Mouse (Mus musculus) hindbrain, postnatal 0 days (tissue): ENCODE measurements at regions not wholly inside any gene's neighbourhood (a gene's known extent, or its start where the extent isn't known, plus 50 kb on each side); places are given as distances from the start of the nearest gene placed in this dataset.

ENCODE experiments used
- ATAC-seq: fragments of 200-750 bp; cut with Nextera tagmentation; 2 replicates; pipeline ENCODE4 v1.8.0; 2017; ENCODE audit warnings: mild to moderate bottlenecking, moderate TSS enrichment, moderate library complexity
- DNase-seq: peaks from one replicate; pipeline ENCODE4 v3.0.0-alpha.2; 2015; ENCODE audit warnings: low spot score
- H3K27ac ChIP-seq: fragments of 300-500 bp; sonication (generic); 2 replicates; pipeline ENCODE4 v1.5.1; 2014; ENCODE audit warnings: mild to moderate bottlenecking
- H3K27me3 ChIP-seq: fragments of 300-500 bp; sonication (generic); 2 replicates; pipeline ENCODE4 v1.6.1; 2014; ENCODE audit warnings: low read length, mixed read lengths; ENCODE audit not compliant: insufficient read depth
- H3K36me3 ChIP-seq: fragments of 300-500 bp; sonication (generic); 2 replicates; pipeline ENCODE4 v1.6.1; 2014; ENCODE audit warnings: low read length, mixed read lengths; ENCODE audit not compliant: insufficient read depth
- H3K4me1 ChIP-seq: fragments of 300-500 bp; sonication (generic); 2 replicates; pipeline ENCODE4 v1.6.1; 2014; ENCODE audit warnings: antibody characterized with exemption, low read length, mixed read lengths; ENCODE audit not compliant: insufficient read depth
- H3K4me2 ChIP-seq: fragments of 300-500 bp; sonication (generic); 2 replicates; pipeline ENCODE4 v1.6.1; 2014; ENCODE audit warnings: low read depth, mild to moderate bottlenecking, low read length, moderate library complexity, mixed read lengths
- H3K4me3 ChIP-seq: fragments of 300-500 bp; sonication (generic); 2 replicates; pipeline ENCODE4 v1.5.1; 2014; ENCODE audit warnings: low read length
- H3K9ac ChIP-seq: fragments of 300-500 bp; sonication (generic); replicated peaks from 2 replicates; pipeline ENCODE4 v1.6.1; 2014; ENCODE audit warnings: mild to moderate bottlenecking, low read length, moderate library complexity, mixed read lengths
- H3K9me3 ChIP-seq: fragments of 300-500 bp; sonication (generic); 2 replicates; pipeline ENCODE4 v1.6.1; 2016; ENCODE audit warnings: low read length, mixed read lengths
- CTCF ChIP-seq: IDR thresholded peaks from 2 replicates; pipeline ENCODE4 v1.5.1; 2016; ENCODE audit warnings: antibody characterized with exemption, control low read depth, low read depth
- WGBS: fragments of 180-500 bp; shearing (Covaris S2); extraction: QIAGEN DNeasy Blood & Tissue Kit; methylation state at CpG from one replicate; pipeline ENCODE4 v1.1.7; 2014; 5-methylcytosine and 5-hydroxymethylcytosine counted together

DNA sequence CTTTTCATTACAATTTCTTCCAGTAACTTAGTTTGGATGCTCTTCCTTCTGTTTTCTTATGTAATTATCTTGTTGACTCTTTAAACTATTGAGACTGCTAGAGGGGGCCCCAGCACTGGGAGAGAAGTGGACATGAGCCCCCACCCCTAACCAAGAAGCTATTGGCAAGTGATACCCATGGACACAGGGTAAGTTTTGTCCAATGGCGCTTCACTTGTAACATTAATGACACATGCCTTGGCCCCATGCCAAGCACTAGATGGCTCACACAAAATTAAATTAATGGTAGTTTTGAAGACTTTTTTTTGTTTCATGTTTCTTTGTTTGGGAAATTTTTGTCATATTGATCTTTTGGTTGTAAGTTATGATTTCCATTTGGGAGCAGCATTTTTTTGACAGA lies 232.7 kb upstream of the Jun start:
- Histone ChIP-seq H3K27ac (no peak overlapping the region), H3K4me1 (no peaks in the 10 kb centered on the region), H3K4me3 (no peak overlapping the region), H3K9ac (no peak overlapping the region), H3K27me3 (no peaks in the 10 kb centered on the region), H3K36me3 (no peaks in the 10 kb centered on the region), H3K4me2 (no peak overlapping the region), H3K9me3 (no peaks in the 10 kb centered on the region)
- ATAC-seq (no peak), DNase-seq (no peak)
- WGBS: 62% methylated on average over 1 of the region's 1 CpGs
- TF ChIP-seq CTCF: no peak

DNA sequence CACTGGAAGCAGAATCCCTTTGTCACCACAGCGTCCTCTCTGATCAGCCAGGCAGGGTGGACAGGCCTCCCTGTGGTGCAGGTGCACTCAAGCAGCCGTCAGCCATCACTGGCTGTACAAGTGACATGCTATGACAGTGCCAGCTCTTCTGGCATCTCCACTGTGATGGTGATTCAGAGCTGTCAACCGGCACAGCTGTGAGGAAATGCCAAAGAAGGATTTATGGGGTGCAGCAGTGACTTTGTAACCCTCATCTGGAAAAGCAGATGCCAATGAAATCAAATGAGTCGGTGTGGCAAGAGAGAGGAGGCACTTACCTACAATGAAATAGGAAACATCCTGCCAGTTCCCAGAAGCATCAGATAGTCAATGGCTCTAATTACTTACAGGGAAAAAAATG lies 238.3 kb upstream of the Jun start:
- ATAC-seq (no peak), DNase-seq (peak; percentile 12)
- Histone ChIP-seq H3K4me2 (no peak overlapping the region), H3K36me3 (no peaks in the 10 kb centered on the region), H3K27me3 (no peaks in the 10 kb centered on the region), H3K9me3 (no peaks in the 10 kb centered on the region), H3K9ac (no peak overlapping the region), H3K4me1 (no peaks in the 10 kb centered on the region), H3K4me3 (no peak overlapping the region), H3K27ac (no peak overlapping the region)
- TF ChIP-seq CTCF: no peak
- 36% methylated on average over 4 of the region's 4 CpGs for WGBS

DNA sequence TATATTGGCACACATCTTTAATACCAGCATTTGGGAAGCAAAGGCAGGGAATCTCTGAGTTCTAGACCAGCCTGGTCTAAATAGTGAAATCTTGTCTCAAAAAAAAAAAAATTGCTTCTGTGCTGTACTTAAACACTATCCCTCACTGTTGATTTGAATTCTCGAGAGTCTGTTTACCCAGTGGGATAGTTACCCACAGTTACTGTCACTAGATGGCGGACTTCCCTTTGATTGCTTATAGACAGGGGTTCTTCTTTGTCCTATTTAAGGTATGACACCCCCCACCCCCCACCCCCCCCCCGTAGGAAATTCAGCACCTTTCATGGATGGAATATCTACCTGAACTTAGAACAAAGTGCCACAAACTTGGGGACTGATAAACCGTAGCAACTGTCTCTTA lies 242.1 kb upstream of the Jun start:
- 56% methylated on average over 4 of the region's 4 CpGs for WGBS
- TF ChIP-seq CTCF: 0 out of 2 replicates have a peak, but pooled peaks have one; percentile 9
- Histone ChIP-seq H3K9me3 (no peaks in the 10 kb centered on the region), H3K4me2 (no peak overlapping the region), H3K27me3 (no peaks in the 10 kb centered on the region), H3K36me3 (no peaks in the 10 kb centered on the region), H3K4me3 (no peak overlapping the region), H3K4me1 (no peaks in the 10 kb centered on the region), H3K9ac (no peak overlapping the region), H3K27ac (no peak overlapping the region)
- no peak for ATAC-seq
- no peak for DNase-seq

DNA sequence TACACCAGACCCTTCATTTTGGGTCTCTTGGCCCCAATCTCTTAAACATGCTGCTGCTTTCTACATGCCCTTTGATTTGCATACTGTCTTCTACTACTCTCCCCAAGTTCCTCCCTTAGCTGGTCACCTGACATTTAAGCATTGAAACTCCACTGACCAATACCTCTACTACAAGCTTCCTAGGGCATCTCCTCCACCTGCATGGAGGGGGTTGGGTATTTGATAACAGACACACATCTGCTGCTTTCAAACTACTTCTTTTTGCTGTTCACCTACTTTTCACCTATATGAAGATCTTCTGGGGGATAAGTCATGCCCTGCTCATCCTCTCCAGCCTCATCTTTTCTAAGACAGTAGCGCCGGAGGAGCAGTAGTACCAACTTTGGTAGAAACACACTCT lies 249.9 kb upstream of the Jun start:
- DNase-seq: no peak
- ATAC-seq: no peak
- Histone ChIP-seq H3K27ac (no peak overlapping the region), H3K4me1 (0 out of 2 replicates have a peak, but pooled peaks cover 4% of the 10 kb centered on the region), H3K36me3 (no peaks in the 10 kb centered on the region), H3K9me3 (no peaks in the 10 kb centered on the region), H3K9ac (no peak overlapping the region), H3K4me2 (no peak overlapping the region), H3K4me3 (no peak overlapping the region), H3K27me3 (no peaks in the 10 kb centered on the region)
- no peak for TF ChIP-seq CTCF
- WGBS: 100% methylated on average over 2 of the region's 2 CpGs

DNA sequence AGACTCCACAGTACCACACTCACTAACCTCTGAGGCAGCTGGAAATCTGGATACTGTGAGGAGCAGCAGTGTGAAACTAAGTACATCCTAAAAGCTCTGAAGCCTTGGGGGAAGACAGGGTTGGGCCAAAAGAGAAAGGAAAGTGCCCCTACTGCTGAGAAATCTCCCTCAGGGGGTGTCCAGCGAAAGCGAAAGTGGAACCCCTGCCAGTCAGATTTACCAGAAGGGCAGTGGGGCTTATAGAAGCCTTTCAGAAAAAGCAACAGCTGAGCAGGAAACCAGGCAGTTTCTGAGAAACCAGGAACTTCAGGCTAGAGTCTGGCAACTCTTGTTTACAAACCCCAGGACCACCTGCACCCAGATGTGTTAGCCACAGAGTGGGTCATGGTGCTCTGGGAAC lies 251.3 kb upstream of the Jun start:
- 20% methylated on average over 2 of the region's 2 CpGs for WGBS
- no peaks in the 10 kb centered on the region for H3K36me3 ChIP-seq
- no peaks in the 10 kb centered on the region for H3K27me3 ChIP-seq
- no peak overlapping the region for H3K27ac ChIP-seq
- ATAC-seq: no peak
- no peak overlapping the region for H3K4me2 ChIP-seq
- DNase-seq: no peak
- H3K9ac ChIP-seq: no peak overlapping the region
- no peaks in the 10 kb centered on the region for H3K9me3 ChIP-seq
- TF ChIP-seq CTCF: no peak
- H3K4me1 ChIP-seq: 0 out of 2 replicates have a peak, but pooled peaks cover 4% of the 10 kb centered on the region
- H3K4me3 ChIP-seq: no peak overlapping the region

DNA sequence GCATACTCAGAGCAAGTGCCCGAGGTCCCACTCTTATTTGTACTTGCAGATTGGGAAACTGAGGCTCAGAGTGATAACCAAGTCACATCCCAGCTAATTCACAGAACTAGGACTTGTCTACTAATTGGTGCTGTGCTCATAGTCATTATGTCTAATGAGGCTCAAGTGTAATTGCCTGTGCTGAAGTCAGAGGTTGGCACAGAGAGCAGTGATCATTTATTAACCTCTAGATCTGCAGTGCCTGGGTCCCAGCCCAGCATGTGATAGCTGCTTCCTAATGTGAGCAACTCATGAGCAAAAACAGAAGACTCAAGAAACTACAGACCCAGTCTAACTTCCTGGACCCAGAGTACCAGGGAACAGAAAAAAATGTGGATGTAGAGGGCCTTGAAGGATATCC lies 252.0 kb upstream of the Jun start:
- no peaks in the 10 kb centered on the region for H3K9me3 ChIP-seq
- DNase-seq (no peak), ATAC-seq (no peak)
- no peaks in the 10 kb centered on the region for H3K36me3 ChIP-seq
- H3K9ac ChIP-seq: no peak overlapping the region
- H3K4me2 ChIP-seq: no peak overlapping the region
- H3K27me3 ChIP-seq: no peaks in the 10 kb centered on the region
- no peak for TF ChIP-seq CTCF
- 0 out of 2 replicates have a peak, but pooled peaks cover 4% of the 10 kb centered on the region for H3K4me1 ChIP-seq
- H3K27ac ChIP-seq: no peak overlapping the region
- no peak overlapping the region for H3K4me3 ChIP-seq
- WGBS: 93% methylated on average over 1 of the region's 1 CpGs

DNA sequence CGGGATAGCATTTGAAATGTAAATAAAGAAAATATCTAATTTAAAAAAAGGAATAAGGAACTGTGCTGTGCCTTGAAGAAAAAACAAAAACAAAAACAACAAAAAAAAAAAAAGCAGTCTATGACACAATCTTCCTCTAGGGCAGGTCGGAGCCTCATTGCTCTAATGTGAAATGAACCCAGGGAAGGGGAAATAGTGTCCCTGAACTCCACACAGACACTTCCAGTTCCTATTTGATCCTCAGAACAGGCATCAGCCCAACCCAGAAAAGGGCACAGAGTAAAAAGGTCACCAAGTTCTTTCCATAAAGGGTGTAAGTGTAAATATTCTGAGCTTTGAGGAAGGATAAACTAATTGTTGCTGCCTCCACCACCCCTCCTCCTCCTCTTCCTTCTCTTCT lies 250.2 kb upstream of the Fggy start:
- Histone ChIP-seq H3K9ac (no peak overlapping the region), H3K27ac (no peak overlapping the region), H3K4me1 (0 out of 2 replicates have a peak, but pooled peaks cover 4% of the 10 kb centered on the region), H3K4me3 (no peak overlapping the region), H3K27me3 (no peaks in the 10 kb centered on the region), H3K36me3 (no peaks in the 10 kb centered on the region), H3K9me3 (no peaks in the 10 kb centered on the region), H3K4me2 (no peak overlapping the region)
- ATAC-seq: no peak
- 87% methylated on average over 2 of the region's 2 CpGs for WGBS
- TF ChIP-seq CTCF: no peak
- no peak for DNase-seq
